Mouse (Mus musculus) lung, postnatal 0 days (tissue): ENCODE measurements around the gene Gm11444. TPM values are rescaled to one million over a fixed set of nuclear protein-coding genes. Genes with fewer than 3 reads are reported as not detected.
A peak's percentile ranks its signal among the peaks of the same experiment; 100 is the strongest.

Experiments used
- ATAC-seq: fragments of 200-750 bp; cut with Nextera tagmentation; 2 replicates; pipeline ENCODE4 v1.8.0; 2017; ENCODE audit warnings: moderate library complexity
- DNase-seq: peaks from one replicate; pipeline ENCODE4 v3.0.0-alpha.2; 2016; ENCODE audit warnings: low spot score
- H3K27ac ChIP-seq: fragments of 300-500 bp; sonication (generic); 2 replicates; pipeline ENCODE4 v1.5.1; 2014; ENCODE audit warnings: antibody characterized with exemption, mild to moderate bottlenecking, low read length, mixed read lengths
- H3K27me3 ChIP-seq: fragments of 300-500 bp; sonication (generic); replicated peaks from 2 replicates; pipeline ENCODE4 v1.6.1; 2014; ENCODE audit warnings: low read length, mixed read lengths; ENCODE audit not compliant: insufficient read depth
- H3K36me3 ChIP-seq: fragments of 300-500 bp; sonication (generic); 2 replicates; pipeline ENCODE4 v1.6.1; 2014; ENCODE audit warnings: low read length, mixed read lengths; ENCODE audit not compliant: insufficient read depth
- H3K4me1 ChIP-seq: fragments of 300-500 bp; sonication (generic); 2 replicates; pipeline ENCODE4 v1.6.1; 2014; ENCODE audit warnings: antibody characterized with exemption, low read depth, low read length, mixed read lengths; ENCODE audit not compliant: insufficient read depth
- H3K4me2 ChIP-seq: fragments of 300-500 bp; sonication (generic); replicated peaks from 2 replicates; pipeline ENCODE4 v1.6.1; 2014; ENCODE audit warnings: low read depth, mild to moderate bottlenecking, low read length, moderate library complexity, mixed read lengths
- H3K4me3 ChIP-seq: fragments of 300-500 bp; sonication (generic); 2 replicates; pipeline ENCODE4 v1.5.1; 2014; ENCODE audit warnings: low read depth, low read length
- H3K9ac ChIP-seq: fragments of 300-500 bp; sonication (generic); replicated peaks from 2 replicates; pipeline ENCODE4 v1.6.1; 2014; ENCODE audit warnings: low read depth, mild to moderate bottlenecking
- H3K9me3 ChIP-seq: fragments of 300-500 bp; sonication (generic); 2 replicates; pipeline ENCODE4 v1.6.1; 2016; ENCODE audit warnings: low read length, mixed read lengths
- CTCF ChIP-seq: IDR thresholded peaks from 2 replicates; pipeline ENCODE4 v1.5.1; 2016; ENCODE audit warnings: antibody characterized with exemption, mild to moderate bottlenecking
- EP300 ChIP-seq: IDR thresholded peaks from 2 replicates; pipeline ENCODE4 v1.6.1; 2016; ENCODE audit warnings: antibody characterized with exemption, mild to moderate bottlenecking, control low read depth
- WGBS: fragments of 180-500 bp; shearing (Covaris S2); extraction: QIAGEN DNeasy Blood & Tissue Kit; methylation state at CpG from one replicate; pipeline ENCODE4 v1.1.7; 2014; 5-methylcytosine and 5-hydroxymethylcytosine counted together
- polyA plus RNA-seq: library from polyadenylated mRNA; unstranded; fragments of >200 nt; fragmentation: Nextera tagmentation; extraction: Ambion mirVana; gene quantifications from 2 replicates; pipeline ENCODE4 v1.2.1, GENCODE M21; 2015

Gene Gm11444
- polyA plus RNA-seq, 1 experiment from 2014 or later = not detected

- TF ChIP-seq CTCF (no peak), EP300 (no peak)
- H3K4me2 ChIP-seq = no peak overlapping the region
- 46% methylated on average over 11 of the region's 11 CpGs for WGBS
- no peaks in the 10 kb centered on the region for H3K27me3 ChIP-seq
- no peak overlapping the region for H3K4me3 ChIP-seq
- no peak overlapping the region for H3K9ac ChIP-seq
- no peaks in the 10 kb centered on the region for H3K9me3 ChIP-seq
- H3K36me3 ChIP-seq = no peaks in the 10 kb centered on the region
- H3K27ac ChIP-seq = no peak overlapping the region; the same call in 1 of the 2 replicates
- ATAC-seq (peak; percentile 37), DNase-seq (peak; percentile 45)
- H3K4me1 ChIP-seq = peaks cover 5% of the 10 kb centered on the region; the same call in 1 of the 2 replicates
Measured at GRCm38 (mm10) chr11:85807353-85807752, 42.8 kb downstream of the Gm11444 start.

- H3K4me2 ChIP-seq = no peak overlapping the region
- H3K9ac ChIP-seq = no peak overlapping the region
- TF ChIP-seq CTCF = no peak
- TF ChIP-seq EP300 = no peak
- WGBS = 67% methylated on average over 1 of the region's 1 CpGs
- no peaks in the 10 kb centered on the region for H3K4me1 ChIP-seq
- H3K36me3 ChIP-seq = no peaks in the 10 kb centered on the region
- H3K4me3 ChIP-seq = no peak overlapping the region
- no peak overlapping the region for H3K27ac ChIP-seq
- no peaks in the 10 kb centered on the region for H3K9me3 ChIP-seq
- no peaks in the 10 kb centered on the region for H3K27me3 ChIP-seq
- DNase-seq = no peak
- ATAC-seq = peak; percentile 27
Measured at GRCm38 (mm10) chr11:85805779-85806178, 44.4 kb downstream of the Gm11444 start.

DNA sequence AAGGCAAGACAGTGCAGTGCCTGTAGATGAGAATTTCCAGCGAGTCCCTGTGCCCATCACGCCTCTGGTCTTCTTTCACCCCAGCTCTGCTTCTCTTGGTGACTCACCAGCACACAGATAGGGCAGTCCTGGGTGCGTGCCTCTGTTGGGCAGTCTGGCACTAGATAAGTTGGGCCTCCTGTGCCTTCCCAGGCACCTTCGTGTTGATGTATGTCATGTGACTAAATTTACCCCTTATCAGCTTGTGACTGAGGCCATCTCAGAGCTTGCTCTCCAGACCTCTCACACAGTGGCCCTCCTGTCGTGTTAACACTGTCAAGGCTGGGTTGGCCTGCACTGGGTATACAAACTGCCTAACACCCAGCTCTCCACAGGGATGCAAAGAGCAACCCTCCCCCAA, 46.1 kb downstream of the Gm11444 start:
- DNase-seq (no peak), ATAC-seq (no peak)
- no peak for TF ChIP-seq CTCF
- no peak for TF ChIP-seq EP300
- 53% methylated on average over 5 of the region's 5 CpGs for WGBS
- no peaks in the 10 kb centered on the region for H3K27me3 ChIP-seq
- H3K4me1 ChIP-seq = peaks cover 3% of the 10 kb centered on the region; the same call in 1 of the 2 replicates
- H3K4me2 ChIP-seq = no peak overlapping the region
- H3K4me3 ChIP-seq = no peak overlapping the region
- H3K9ac ChIP-seq = no peak overlapping the region
- H3K36me3 ChIP-seq = no peaks in the 10 kb centered on the region
- no peaks in the 10 kb centered on the region for H3K9me3 ChIP-seq
- H3K27ac ChIP-seq = no peak overlapping the region

- WGBS = 45% methylated on average over 11 of the region's 11 CpGs
- Histone ChIP-seq H3K36me3 (no peaks in the 10 kb centered on the region), H3K27ac (no peak overlapping the region), H3K27me3 (no peaks in the 10 kb centered on the region), H3K4me3 (no peak overlapping the region), H3K4me1 (peaks cover 3% of the 10 kb centered on the region; the same call in 1 of the 2 replicates), H3K4me2 (no peak overlapping the region), H3K9me3 (no peaks in the 10 kb centered on the region), H3K9ac (no peak overlapping the region)
- DNase-seq (no peak), ATAC-seq (no peak)
- TF ChIP-seq EP300 = no peak
- no peak for TF ChIP-seq CTCF
Measured at GRCm38 (mm10) chr11:85800380-85800779, 49.8 kb downstream of the Gm11444 start.

DNA sequence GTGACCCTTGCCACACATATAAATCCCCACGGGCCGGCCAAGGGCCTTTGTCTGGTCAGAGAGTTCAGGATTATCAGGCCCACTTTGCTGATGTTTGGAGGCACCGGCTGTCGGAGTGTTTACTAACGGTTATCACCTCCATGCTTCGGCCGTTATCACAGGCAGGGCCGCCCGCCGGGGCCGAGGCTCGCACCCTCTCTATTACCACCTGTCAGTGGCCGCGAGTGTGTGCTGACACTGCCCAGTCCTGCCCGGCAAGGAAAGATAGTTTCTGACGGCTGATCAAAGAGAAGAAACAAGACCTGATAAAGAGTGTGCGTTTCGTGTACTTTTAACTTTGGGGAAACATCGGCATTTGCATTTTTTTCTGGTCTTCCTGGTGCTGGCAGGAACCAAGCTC, 50.3 kb downstream of the Gm11444 start:
- no peak for TF ChIP-seq CTCF
- TF ChIP-seq EP300 = no peak
- WGBS = 25% methylated on average over 19 of the region's 19 CpGs
- H3K9ac ChIP-seq = no peak overlapping the region
- peak; percentile 16; the same call in 1 of the 2 replicates for ATAC-seq
- no peaks in the 10 kb centered on the region for H3K36me3 ChIP-seq
- H3K4me3 ChIP-seq = no peak overlapping the region
- no peak overlapping the region for H3K4me2 ChIP-seq
- peaks cover 3% of the 10 kb centered on the region; the same call in 1 of the 2 replicates for H3K4me1 ChIP-seq
- no peaks in the 10 kb centered on the region for H3K27me3 ChIP-seq
- H3K27ac ChIP-seq = no peak overlapping the region
- no peak for DNase-seq
- no peaks in the 10 kb centered on the region for H3K9me3 ChIP-seq

- WGBS = 24% methylated on average over 4 of the region's 4 CpGs
- peaks cover 3% of the 10 kb centered on the region; the same call in 1 of the 2 replicates for H3K4me1 ChIP-seq
- H3K4me3 ChIP-seq = no peak overlapping the region
- H3K4me2 ChIP-seq = no peak overlapping the region
- no peaks in the 10 kb centered on the region for H3K36me3 ChIP-seq
- H3K27ac ChIP-seq = no peak overlapping the region
- no peaks in the 10 kb centered on the region for H3K9me3 ChIP-seq
- TF ChIP-seq CTCF (0 out of 2 replicates have a peak, but pooled peaks have one; percentile 21), EP300 (no peak)
- H3K9ac ChIP-seq = no peak overlapping the region
- ATAC-seq (peak; percentile 44), DNase-seq (no peak)
- no peaks in the 10 kb centered on the region for H3K27me3 ChIP-seq
Measured at GRCm38 (mm10) chr11:85799456-85799855, 50.7 kb downstream of the Gm11444 start.

Other genes starting within 250 kb of the Gm11444 start
- 43.6 and 49.6 TPM in 2 replicates for gene Tbx2, start 17.8 kb downstream of the Gm11444 start, polyA plus RNA-seq
- gene Tbx4, start 36.1 kb upstream of the Gm11444 start, polyA plus RNA-seq = 46.2 and 48.5 TPM in 2 replicates